Comparison of ENCODE assay signal across 8 mouse cellular contexts in genomic region chr3:95994381-95994846, GRCm38 (mm10). TPM values are rescaled to one million over a fixed set of nuclear protein-coding genes. Genes with fewer than 3 reads are reported as not detected.
DNase-seq lines count a peak whose midpoint lies in the region; ATAC-seq lines count a peak whose summit lies in the region.

No protein-coding gene starts in this region.

- peak; percentile 67 to 70 for DNase-seq in spleen, postnatal 36 days (ENCODE audit: low spot score in 2 of 2)
- no peak for DNase-seq in spleen, postnatal 14 days (ENCODE audit: low spot score in 2 of 2)
- no peak for DNase-seq in adrenal gland, postnatal 36 days
- DNase-seq in embryo, embryonic 11 days: no peak

- H3K9ac ChIP-seq in forebrain, embryonic 13.5 days: peak overlapping the region; percentile 99
- H3K9ac ChIP-seq in intestine, embryonic 16.5 days (ENCODE audit: low read depth, low read length): peak overlapping the region; percentile 79

- peak overlapping the region; percentile 85 for H3K4me3 ChIP-seq in forebrain, embryonic 13.5 days
- peak overlapping the region; percentile 64 for H3K4me3 ChIP-seq in intestine, embryonic 16.5 days (ENCODE audit: low read length)

- H3K36me3 ChIP-seq in forebrain, embryonic 13.5 days (ENCODE audit: poor library complexity, severe bottlenecking): peaks cover 36% of the 10 kb centered on the region
- H3K36me3 ChIP-seq in intestine, embryonic 16.5 days (ENCODE audit: control insufficient read depth, insufficient read depth, low read length): no peaks in the 10 kb centered on the region

- H3K27ac ChIP-seq in forebrain, embryonic 13.5 days: peak overlapping the region; percentile 99
- peak overlapping the region; percentile 93 for H3K27ac ChIP-seq in intestine, embryonic 16.5 days (ENCODE audit: low read length)

- peak overlapping the region; percentile 97 for H3K4me2 ChIP-seq in forebrain, embryonic 13.5 days
- H3K4me2 ChIP-seq in intestine, embryonic 16.5 days (ENCODE audit: low read depth, low read length): peak overlapping the region; percentile 81

- ATAC-seq in forebrain, embryonic 13.5 days: no peak
- no peak for ATAC-seq in intestine, embryonic 16.5 days
- ATAC-seq in megakaryocyte progenitor cell, adult 5-6 weeks (replicated peaks; ENCODE audit: poor library complexity): 0 out of 2 replicates have a peak, but pooled peaks have one; percentile 10
- no peak for ATAC-seq in megakaryocyte-erythroid progenitor cell, adult 5-6 weeks (replicated peaks; ENCODE audit: low FRiP score, low TSS enrichment, poor library complexity, severe bottlenecking)

- H3K27me3 ChIP-seq in forebrain, embryonic 13.5 days: no peaks in the 10 kb centered on the region
- no peaks in the 10 kb centered on the region for H3K27me3 ChIP-seq in intestine, embryonic 16.5 days (replicated peaks; ENCODE audit: control insufficient read depth, insufficient read depth, low read length)

- H3K4me1 ChIP-seq in forebrain, embryonic 13.5 days: peaks cover 46% of the 10 kb centered on the region
- peaks cover 10% of the 10 kb centered on the region for H3K4me1 ChIP-seq in intestine, embryonic 16.5 days (ENCODE audit: control insufficient read depth, insufficient read depth, low read length)

- WGBS in forebrain, embryonic 13.5 days: 4% methylated on average over 6 of the region's 6 CpGs
- 22% methylated on average over 6 of the region's 6 CpGs for WGBS in intestine, embryonic 16.5 days

- H3K9me3 ChIP-seq in forebrain, embryonic 13.5 days (replicated peaks): no peaks in the 10 kb centered on the region
- H3K9me3 ChIP-seq in intestine, embryonic 16.5 days (ENCODE audit: control insufficient read depth, low read length): no peaks in the 10 kb centered on the region

RNA-seq across cellular contexts. Expression of gene Plekho1, which starts 1.4 kb away (rescaled TPM):
- 80.4 and 85.1 TPM in 2 replicates for polyA plus RNA-seq in forebrain, embryonic 13.5 days (2015; fragmentation: Nextera tagmentation; extraction: Ambion mirVana)
- 17.3 and 17.7 TPM in 2 replicates for polyA plus RNA-seq in intestine, embryonic 16.5 days (2015; fragmentation: Nextera tagmentation; extraction: Ambion mirVana)
- 22.1 and 25.9 TPM in 2 replicates for total RNA-seq in megakaryocyte progenitor cell, adult 5-6 weeks (2015)
- 24.7 and 25.1 TPM in 2 replicates for total RNA-seq in megakaryocyte progenitor cell, adult 5-6 weeks (2017)
- total RNA-seq in adrenal gland, postnatal 36 days (2021): 10 to 100 TPM; 18.5 to 29.8 TPM
- total RNA-seq in megakaryocyte-erythroid progenitor cell, adult 5-6 weeks (2014; fragmentation: Nextera tagmentation): 0.61 and 5.4 TPM in 2 replicates
- 5.9 and 10.5 TPM in 2 replicates for total RNA-seq in megakaryocyte-erythroid progenitor cell, adult 5-6 weeks (2017)

Comparison
In these comparisons a context has a peak if more than half of its experiments do, and no peak if none do; other contexts are left out.
1. DNase-seq: peak in spleen, postnatal 36 days (2 of 2); none in spleen, postnatal 14 days (0 of 2), adrenal gland, postnatal 36 days (0 of 2) and embryo, embryonic 11 days (single experiment).